Mouse (Mus musculus): ENCODE results near the gene B3galt1.

B3galt1 gene

DNA sequence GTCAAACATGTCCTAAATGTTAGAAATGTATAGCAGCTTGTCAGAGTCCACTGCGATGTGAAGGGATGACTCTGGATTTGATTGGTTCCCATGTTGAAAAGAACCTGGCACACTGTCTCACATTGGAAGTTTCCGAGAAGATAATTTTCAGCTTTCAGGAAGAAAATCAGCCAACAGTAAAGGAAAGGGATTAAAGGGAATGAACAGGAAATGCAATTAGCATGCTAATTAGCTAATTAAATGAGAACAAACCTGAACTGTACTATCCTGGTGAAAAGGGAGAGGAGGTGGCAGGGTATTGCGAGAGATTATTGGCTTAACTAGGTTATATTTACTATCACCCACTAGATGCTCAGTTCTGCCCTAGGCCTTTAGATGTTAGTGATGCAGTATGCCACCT, 185.9 kb downstream of the B3galt1 start:
- DNase-seq, result no peak

DNA sequence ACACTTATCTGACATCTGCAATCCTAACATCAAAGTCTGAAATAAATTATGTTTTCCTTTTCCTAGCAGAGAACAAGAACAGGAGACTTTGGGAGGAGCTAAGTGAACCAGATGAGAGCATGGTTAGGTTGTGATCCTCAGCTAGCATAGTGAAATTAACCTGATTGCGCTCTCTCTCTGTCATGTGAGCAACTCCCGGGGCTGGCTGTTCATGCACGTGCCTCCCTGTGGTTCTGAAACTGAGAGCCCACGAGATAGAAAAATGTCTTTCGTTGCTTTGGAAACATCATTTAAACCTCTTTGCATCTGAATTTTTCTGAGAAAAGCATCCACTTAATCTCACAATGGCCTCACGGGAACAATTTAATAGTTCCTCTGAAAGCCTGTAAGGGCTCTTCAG, 190.8 kb downstream of the B3galt1 start:
- no peak for DNase-seq

DNA sequence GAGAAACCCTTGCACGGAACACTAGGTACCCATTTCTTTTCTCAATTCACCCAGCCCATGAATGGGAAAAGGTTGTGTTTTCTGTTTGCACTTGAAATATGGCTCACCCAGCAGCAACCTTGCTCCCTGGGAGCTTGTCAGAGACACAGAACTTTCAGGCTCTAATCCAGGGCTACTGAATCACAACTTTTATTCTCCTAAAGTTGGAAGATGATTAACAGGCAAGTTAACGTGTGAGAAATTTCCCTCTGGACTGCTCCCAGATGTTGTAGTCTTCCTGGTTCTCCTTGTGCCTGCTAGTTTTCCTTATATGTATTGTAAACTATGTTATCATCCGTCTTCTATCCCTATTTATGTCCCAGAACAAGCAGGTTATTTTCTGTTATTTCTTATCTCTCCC, 221.9 kb downstream of the B3galt1 start:
- DNase-seq, result no peak

DNA sequence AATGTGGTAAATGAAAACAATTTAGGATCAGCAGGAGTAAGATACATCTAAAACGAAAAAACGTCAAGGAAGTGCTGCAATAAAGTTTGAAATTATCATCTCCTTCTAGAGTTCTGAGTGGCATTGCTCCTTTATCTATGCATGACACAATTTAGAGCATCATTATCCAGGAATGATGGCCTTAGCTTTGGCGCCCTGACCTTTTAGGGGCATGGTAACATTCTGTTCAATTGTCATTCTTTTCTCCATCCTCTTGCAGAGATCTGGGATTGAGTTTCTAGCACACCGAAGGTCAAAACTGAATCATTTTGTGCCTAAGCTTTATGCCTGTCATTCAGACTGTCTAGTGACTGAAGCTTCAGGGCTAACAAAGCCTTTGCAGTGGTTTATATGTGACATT, 231.9 kb downstream of the B3galt1 start:
- DNase-seq, result no peak

DNA sequence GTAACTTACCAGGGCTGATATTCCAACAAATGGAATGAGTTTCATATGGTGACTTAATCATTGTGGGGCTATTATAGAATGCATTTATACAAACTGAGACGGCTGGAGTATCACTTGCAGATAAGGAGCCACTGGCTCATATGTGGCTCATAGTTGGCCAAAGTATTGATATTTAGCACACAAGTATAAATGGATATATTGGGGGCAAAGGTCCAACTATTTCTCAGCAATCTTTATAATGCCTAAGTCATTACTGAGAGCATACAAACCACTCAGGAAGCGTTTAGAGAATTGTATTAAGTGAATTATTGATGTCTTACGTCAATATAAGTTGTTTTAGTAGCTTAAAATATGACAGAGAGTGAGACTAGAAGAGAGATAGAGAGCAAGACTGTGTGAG, 234.3 kb downstream of the B3galt1 start:
- DNase-seq, result no peak

DNA sequence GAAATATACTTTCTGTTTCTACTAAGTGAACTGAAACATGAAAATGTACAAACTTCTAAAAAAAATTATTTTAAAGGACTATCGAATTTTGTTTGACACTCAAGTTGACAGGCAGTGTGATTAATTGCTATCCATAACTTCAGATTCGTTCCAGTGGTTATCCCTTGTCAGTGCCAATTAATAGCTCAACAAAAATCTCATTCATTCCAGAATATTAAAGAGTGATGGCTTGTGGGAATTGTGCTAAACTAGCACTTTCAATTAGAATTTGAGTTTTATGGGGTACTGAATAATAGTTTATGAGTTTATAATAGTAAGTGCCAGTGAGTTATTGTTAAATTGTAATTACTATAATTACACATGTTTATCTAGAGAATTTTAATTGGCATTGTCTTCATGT, 250.5 kb downstream of the B3galt1 start:
- DNase-seq, result no peak

DNA sequence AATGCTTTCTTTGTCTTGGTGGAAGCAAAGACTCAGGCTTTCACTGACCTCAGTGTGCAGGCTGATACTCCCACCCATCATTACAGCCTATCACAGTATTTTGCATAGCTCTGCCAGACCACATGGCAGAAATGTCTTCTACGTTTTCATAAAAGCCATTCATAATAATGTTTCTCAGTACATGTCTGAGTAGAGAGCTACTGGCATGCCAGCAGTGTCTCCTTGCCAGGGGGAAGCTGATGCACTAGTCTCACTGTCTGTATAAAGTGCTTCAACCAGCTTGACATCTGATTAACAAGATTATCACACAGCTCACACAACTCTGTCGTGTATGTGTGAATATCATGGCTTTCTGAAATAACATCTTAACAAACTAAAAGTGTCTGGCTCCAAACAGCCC, 252.3 kb downstream of the B3galt1 start:
- DNase-seq, result no peak

DNA sequence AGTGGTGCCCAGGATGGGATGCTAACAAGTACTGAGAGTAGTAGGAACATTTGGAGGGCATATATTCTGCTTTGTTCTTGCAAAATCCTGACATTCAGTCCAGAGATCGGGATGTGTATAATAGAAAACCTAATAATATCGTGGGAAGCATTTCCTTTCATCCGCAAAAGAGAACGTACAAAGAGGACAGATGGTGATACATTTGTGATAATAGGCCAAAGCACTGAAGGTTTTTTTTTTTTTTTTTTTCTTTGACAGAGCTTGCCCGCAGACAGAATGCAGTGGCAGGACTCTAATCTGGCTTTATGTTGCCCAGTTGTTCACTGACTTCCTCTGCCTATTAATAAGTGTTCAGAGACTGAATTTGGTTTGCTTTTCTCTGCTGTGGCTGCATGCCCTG, 256.7 kb downstream of the B3galt1 start:
- DNase-seq, result no peak

DNA sequence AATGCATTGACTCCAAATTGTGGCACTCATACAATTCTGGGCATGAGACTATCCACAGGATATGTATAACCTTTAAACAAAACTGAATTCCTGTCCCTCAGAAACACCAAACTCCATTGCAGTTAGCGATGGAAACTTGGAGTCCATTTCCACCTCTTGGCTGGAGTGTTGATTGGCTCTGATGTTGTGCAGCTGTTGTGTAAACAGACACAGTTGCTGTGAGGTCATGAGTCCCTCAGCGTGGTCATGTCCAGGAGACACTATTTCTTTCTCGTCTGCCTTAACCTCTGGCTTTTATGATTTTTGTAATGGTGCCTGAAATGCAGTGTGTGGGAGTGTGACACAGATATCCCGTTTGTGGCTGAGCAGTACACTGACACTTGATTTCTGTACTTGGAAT, 262.0 kb downstream of the B3galt1 start:
- DNase-seq, result no peak

DNA sequence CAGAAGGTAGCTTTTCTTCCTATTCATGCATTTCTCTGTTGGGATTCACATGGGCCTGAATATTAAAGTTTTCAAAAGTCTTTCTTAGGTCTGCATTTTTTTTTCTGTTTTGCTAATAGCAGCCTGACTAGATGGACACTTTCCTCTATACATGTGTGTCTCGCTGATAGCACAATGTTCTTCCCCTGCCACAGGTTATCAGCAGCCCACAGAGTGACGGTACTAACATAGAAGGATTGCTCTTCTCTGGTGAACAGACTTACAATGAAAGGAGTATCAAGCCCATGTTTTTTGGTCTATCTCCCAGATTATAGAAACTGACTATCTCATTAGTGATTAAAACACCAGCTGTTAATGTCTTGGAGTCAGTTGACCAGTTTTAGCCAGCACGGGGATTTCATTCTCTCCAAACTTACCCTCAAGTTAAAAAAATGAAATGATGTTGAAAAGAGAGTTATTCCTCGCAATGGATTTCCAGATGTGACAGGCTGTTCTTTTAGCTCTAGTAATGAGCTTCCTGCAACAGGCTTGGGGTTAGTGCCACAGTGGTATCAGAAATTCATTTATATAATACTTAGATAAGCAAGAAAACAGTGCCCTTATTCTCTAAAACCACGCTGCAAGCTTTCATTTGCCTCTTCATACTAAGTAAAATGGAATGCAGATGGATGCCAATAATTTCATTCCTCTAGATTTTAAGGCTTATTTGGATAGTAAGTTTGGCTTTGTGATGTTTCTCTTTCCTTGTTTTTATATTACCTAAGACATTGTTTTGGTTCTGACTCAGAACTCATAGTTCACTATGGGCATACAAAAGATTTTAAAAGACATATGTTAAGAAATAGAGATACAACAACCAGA, 263.6 kb downstream of the B3galt1 start:
- no peak for DNase-seq

DNA sequence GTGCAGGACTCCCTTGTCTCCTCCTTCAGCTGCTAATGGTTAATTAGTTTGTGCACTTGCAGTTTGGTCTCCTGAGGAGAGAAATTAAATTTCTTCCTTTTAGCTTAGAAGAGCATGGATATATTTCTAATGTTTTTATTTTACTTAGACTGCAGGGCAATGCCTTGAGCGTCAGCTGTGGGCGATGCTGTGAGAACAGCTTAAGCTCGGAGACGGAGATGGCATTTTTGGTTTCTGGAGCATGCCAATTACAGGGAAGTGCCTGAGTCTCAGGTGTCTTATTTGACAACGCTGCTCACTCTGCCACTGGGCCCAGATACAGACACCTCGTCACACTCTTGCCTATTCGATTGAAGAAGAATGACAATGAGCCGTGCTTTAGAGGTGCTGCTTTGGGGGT, 282.1 kb downstream of the B3galt1 start:
- no peak for DNase-seq

DNA sequence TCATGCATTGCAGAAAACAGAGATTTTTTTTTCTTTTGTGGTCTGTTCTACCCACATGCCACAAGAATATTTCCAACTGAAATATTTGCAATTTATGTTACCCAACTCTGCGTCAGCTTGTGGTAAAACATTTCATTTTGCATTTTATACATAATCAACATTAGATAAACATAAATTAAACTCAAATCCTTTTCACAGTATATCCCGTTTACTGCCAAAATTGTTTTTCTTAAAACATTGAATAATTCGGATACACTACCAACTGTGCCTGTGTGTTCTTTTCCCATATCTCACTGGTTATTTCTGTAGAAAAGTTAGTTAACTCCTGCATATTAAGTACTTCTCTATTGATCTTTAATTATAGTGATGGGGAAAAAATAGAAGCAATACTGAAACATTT, 285.1 kb downstream of the B3galt1 start:
- no peak for DNase-seq

DNA sequence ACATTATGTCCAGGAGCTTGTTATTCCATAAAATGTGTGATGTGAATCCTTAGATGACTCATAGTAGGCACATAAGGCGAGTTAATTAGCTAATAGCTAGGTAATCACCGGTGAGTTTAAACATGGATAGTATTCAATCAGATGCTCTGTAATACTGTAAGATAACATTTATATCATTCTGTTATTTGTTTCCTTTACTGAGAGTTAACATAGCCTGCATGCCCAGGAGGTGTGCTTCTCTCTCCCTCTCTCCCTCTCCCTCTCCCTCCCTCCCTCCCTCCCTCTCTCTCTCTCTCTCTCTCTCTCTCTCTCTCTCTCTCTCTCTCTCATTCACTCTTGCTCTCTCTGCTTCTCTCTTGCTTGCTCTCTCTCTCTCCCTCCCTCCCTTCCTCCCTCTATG, 292.7 kb downstream of the B3galt1 start:
- DNase-seq, result no peak

DNA sequence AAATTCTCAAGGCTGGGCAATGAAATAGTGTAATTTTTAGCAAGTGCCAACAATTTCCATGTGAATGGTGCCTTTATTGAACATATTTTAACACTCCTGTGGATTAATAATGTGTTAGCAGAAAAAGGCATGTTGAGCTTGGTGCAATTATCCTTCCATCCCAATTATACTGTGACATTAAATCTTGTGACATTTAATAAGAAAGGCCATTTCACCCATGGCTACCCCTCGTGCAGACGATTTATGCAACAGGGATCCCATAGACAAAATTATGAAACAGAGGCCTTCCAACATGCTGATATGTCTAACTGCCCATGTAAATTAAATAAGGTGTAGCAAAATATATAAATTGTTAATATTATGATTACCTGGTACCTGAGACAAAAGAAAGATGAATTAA, 293.3 kb downstream of the B3galt1 start:
- DNase-seq, result no peak

DNA sequence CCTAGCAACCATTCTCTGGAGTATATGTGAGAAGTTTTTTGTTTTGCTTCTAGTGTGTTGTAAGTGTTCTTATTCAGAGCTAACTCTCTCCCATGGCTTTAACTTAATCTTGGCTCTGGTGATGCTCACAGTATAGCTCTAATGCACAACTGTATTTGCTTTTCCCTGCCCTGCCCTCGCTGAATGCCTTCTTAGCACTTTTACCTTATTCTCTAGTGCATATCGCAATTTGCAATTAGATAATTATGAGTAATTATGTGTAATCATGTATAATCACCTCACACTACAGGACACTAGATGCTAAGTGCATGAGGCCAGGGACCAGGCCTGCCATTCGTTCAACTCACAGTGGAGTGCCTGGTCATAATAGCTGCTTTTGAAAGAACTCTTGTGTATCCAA, 307.7 kb downstream of the B3galt1 start:
- no peak for DNase-seq

DNA sequence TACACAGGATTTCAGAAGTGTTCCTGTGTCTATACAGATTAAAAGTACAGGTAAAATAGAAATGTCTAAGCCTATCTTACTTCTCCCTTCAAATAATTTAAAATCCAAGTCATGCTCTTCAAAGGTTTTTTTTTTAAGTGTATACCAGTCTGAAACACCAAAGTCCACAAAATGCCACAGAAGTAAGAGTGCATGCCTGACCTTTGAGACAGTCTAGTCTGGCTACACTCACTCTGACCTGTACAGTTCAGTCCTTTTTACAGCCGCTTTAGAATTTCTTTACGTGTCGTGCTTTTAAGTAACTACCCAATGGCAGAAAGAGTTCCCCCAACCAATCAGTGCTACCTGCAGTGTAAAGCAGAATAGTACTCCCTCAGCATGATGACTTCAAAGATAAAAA, 314.2 kb downstream of the B3galt1 start:
- DNase-seq, result no peak

DNA sequence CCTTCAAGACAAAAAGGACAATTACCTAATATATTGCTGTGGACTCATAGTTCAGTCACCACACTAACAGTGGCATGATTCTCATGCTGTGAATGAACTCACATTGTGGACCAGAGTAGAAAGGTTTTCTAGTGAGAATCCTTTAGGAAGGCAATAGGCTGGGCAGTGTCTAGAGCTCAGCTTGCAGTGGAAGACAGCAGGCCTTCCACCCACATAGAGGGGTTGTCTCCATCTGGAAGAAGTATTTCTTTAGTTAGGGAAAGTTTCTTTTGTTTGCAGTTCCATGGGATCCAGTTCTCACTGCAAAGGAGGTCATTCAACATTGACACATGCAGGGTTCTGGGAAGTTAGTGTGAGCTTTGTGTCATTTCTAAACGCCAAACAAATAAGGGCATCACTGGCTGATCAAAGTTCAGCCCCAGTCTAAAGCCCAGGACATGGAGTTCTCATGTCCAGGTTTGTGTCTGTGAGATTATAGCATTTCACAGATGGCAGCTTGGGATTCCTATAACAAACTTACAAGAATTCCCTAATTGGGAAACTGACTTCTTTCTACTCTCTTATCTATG, 316.1 kb downstream of the B3galt1 start:
- DNase-seq, result no peak

DNA sequence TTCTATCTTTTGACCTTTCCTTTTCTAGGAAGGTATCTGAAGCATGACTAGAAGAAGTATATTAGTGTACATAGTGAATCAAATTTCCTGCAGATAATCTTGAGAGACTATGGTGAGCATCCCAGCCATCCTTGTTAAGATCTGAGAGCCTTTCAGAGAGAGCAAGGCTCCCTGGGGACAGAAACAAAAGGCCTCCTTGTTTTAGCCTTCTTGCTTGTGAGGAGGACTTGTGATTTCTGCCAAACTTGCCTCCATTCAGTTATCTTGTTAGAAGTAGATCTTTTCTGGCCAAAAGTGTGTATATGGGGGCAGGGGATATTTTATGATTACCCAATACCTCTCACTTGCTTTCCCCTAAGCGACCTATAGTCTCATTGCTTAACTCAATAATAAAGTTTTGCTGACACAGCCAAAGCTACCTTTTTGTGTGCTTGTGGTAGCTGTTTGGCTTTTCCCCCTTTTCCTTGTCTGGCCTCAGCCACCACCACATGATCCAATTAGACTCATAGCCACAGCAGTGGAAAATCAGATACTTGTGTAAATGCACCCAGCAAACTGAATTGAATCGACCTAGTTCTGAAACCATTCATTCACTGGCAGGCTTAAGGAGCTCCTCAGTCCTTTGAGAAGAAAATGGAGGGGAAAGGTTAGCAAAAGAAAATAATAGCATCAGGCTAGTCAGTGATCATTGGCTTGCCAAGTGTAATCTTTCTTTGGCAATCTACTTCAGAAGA, 332.5 kb downstream of the B3galt1 start:
- DNase-seq, result no peak

DNA sequence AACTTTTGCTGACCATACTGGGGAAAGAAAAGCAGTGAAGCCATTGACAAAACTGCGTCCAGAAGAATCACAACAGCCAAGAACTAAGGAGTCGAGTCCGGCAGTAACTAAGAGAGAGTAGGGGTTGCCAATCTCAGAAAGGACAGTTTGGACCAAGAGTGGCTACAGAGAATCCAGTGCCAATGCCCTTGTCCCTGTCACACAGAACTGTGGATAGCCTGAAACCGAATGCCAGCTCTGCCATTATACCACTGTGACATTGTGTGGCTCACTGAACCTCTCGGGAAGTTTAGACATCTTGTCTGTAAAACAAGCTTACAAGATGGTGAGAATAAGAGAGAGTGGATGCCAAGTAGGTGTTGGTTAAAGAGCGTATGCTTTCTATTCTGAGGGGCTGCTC, 335.9 kb downstream of the B3galt1 start:
- DNase-seq, result no peak

DNA sequence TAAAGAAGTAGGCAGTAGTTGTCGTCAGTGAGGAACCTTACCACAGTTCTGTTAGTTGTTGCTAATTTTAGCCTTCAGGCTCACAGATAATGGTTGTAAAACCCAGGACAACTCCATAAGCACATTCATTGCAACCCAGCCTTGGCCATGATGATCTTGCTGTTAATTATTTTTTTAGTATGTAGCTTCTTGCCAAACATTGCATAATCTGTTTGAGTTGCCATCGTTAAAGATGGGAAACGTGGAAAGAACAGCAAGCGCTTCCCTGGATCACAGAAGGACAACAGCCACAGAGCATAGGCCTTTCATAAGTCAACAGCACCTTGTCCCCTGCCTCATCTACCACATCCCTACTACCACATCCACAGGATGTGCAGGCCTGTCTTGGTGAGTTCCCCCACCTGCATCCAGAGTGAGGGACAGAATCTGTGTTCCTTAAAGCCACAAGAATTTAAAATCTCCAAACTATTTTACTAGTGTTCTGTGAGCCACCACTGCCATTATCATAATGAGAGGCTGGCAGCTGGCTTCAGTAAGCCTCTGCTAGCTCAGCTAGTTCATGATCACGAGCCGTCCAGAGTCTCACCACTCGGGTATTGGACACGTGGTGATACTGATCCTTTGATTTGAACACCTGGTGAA, 337.1 kb downstream of the B3galt1 start:
- no peak for DNase-seq

DNA sequence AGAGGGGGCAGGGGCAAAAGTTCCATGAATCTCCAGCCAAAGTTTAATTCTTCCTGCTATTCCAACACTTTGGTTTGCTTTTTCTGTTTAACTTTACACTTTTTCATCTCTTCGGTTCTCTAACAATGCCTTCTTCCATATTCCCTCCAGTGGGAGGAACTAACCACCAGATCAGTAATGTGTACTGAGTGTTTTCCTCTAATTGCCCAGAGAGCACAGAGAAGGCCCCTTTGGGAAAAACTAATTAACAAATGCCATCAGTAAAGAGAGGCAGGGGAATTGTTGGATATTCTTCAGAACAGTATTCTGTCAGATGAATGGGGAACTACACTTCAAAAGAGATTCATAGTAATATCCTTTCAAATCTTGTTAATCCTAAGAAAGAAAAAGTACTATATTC, 338.1 kb downstream of the B3galt1 start:
- DNase-seq, result no peak

DNA sequence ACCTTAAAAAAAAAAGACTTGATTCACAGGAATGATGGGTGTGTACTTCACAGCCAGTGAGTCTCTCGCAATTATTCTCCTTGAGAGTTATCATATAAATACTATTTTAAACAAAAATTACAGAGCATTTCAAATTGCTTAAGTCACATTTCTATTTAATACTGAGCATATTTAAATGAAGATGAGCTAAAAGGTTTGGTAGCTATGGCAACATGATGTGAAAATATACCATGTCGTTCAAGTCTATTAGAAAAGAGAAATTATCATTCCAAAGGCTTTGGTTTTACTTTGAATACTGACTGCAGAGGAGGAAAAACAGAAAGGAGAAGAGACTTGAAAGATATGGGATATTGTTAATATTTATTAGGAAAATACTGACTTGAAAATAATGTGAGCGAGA, 366.3 kb downstream of the B3galt1 start:
- DNase-seq, result no peak

DNA sequence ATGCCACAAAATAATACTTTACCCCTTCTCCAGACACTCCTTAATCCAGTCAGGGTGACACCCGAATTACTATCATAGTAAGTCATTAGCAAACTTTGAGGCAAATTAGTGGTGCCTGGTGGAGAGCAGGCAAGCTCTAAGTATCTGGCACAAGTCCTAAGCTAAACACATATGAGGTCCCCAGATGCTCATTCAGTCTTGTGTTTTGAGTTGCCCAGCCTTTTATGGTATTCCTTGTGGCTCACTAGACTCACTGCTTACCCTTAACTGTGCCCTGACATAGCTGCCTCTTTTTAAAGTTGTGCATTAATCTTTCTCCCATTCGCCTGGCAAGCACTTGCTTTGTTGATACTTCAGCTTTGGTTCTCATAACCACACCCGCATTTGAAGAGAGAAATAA, 382.7 kb downstream of the B3galt1 start:
- DNase-seq, result no peak

DNA sequence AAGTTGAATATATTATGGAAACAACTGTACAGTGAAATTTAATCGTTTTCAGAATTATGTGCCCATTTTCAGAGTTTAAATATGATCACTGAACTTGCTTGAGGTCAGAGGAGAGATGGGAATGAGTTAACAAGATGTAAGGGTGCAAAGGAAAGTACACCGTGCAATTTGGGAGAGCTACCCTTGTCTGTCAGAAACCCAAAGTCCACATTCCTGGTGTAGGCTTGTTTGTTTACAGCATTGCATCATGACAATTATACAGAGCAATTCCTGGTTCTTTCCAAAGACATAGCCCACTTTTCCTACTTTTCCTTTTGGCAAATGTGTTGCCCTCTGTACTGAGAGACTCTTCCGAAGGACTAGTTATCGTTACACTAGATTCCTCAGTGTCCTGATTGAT, 390.5 kb downstream of the B3galt1 start:
- DNase-seq, result no peak
